Mouse (Mus musculus) heart, adult 18-20 months (tissue): ENCODE results near the gene Cybc1. TPM values are rescaled to one million over a fixed set of nuclear protein-coding genes. Genes with fewer than 3 reads are reported as not detected.

ENCODE experiments used
- DNase-seq, 2 experiments: peaks; one replicate each; pipeline ENCODE4 v3.0.0; 2021 to 2022; ENCODE audit warnings: mixed read lengths in 1 of 2
- total RNA-seq, 2 experiments: library from RNA; stranded (reverse); gene quantifications; 2 replicates each; pipeline ENCODE4 v1.2.3; 2021

Cybc1 gene
- total RNA-seq, 2 experiments from 2014 or later = 10.2 to 12.6 TPM

- DNase-seq = no peak
These were observed 12.3 kb downstream of the Cybc1 start for GRCm38 (mm10) chr11:121216831-121217230.

DNA sequence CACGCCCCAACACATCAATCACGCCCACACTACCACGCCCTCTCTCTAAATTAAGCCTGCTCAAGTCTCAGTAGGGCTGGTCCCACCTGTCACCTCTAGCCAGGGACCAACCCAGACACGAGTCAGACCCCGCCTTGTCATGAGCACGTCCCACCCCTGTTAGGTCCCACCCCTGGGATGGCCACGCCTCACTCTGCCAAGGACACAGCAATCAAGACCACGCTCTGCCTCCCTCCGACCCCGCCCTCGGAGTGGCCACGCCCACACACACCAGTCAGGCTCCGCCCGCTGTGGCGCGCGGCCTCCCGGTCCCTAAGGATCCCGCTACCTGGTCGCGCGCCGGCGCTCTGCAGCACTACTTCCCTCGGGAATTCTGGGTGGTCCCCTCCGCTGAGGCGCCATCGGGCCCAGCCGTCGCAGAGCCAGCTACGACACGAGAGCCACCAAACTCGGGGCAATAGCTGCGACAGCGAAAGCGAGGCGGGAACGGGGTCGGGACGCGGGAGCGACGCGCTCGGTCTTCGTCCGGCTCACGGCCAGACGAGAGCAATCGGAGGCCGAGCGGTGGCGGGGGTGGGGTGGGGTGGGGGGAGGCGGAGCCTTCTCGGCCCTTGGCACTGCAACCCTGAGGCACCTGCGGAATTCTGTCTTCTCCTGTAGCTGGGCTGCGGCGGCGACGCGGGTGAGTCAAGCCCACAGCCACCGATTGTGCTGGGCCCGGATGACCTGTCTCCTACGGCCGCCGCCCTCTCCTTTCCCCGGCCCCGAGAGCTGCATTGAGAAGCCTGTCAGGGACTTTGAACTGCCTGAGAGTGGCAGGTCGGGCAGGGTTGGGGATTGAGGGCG, 24.7 kb downstream of the Cybc1 start, which contains the start of the genes Hexdc and Ogfod3:
TSS of gene Hexdc (plus strand) at position 273 of the 846 bp plus-strand sequence.
TSS of gene Ogfod3 (minus strand) at position 551 of the 846 bp plus-strand sequence.
- DNase-seq = peak; percentile 95 to 96

DNA sequence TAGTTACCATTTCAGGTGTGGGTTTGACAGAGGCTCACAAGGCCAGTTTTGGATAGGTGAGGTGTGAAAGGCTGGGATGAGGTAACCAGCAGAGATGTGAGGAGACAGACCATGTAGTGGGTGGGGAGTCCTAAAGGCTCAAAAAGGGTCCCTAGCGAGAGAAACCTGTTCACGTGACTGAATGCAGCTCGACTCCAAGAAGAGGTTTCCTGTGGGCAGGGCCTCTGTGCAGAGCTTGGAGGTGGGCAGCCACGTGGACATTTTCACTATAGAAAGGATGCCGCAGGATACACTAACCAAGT, 25.3 kb downstream of the Cybc1 start:
- no peak for DNase-seq

DNA sequence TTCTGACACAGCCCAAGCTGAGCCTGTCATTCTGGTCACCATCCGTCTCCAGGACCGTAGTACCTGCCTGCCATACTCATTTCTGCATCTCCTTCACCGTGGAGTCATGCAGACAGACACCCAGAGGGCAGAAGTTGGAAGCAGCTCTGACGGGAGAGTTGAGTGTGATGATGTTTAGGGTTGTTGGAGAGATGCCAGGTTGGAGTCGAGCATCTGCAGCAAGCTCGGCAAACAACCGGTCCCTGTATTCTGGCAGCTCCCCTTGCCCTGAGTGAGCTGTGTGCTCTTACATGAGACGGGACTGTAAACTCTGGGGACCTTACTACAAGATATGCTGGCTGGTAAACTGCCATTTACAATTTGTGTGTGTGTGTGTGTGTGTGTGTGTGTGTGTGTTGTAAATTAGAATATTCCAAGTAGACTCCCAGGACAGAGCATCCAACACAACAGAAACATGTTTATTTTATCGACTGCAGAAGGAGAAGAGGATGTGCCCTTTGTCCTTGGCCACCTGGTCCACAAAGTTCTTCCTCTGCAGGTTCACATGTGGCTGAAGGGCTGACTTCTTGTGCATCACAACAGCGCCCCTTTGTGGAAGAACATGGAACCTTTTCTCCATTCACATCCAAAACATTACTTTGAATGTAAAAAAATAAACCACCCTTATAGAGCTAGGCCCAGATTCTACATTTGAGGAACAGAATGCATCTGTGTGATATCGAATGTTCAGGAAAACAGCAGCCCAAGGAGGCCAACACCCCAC, 27.5 kb downstream of the Cybc1 start:
- peak in 1 of 2 experiments; percentile 37 for DNase-seq

GRCm38 (mm10) chr11:121200781-121201180, 28.3 kb downstream of the Cybc1 start:
- no peak for DNase-seq

- DNase-seq = no peak
These were observed 29.3 kb downstream of the Cybc1 start for GRCm38 (mm10) chr11:121199851-121200250.

DNA sequence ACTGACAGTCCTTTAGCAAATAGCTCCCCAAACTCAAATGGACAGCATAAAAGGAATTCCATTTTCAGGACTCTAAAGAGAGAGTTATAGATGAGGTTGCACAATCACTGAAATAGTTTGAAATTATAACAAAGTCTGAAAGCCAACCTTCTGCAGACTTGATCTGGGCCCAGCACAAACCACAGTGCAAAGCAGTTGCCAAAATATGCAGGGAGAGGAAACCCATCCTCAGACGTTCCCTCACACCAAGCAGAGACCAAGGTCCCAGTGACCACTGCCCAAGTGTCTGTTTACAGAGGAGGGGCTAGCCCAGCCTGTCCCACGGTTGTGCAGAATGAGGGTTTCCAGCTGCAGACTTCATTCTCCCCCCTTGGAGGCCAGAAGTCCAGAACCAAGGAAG, 30.5 kb downstream of the Cybc1 start:
- DNase-seq = no peak

- DNase-seq = no peak
These were observed 35.7 kb downstream of the Cybc1 start for GRCm38 (mm10) chr11:121193415-121193814.

GRCm38 (mm10) chr11:121192742-121193141, 36.4 kb downstream of the Cybc1 start:
- no peak for DNase-seq

GRCm38 (mm10) chr11:121189681-121190080, 39.4 kb downstream of the Cybc1 start:
- DNase-seq = peak; percentile 57 to 75

- DNase-seq = peak; percentile 37 to 66
These were observed 52.5 kb downstream of the Cybc1 start for GRCm38 (mm10) chr11:121176285-121177270.

DNA sequence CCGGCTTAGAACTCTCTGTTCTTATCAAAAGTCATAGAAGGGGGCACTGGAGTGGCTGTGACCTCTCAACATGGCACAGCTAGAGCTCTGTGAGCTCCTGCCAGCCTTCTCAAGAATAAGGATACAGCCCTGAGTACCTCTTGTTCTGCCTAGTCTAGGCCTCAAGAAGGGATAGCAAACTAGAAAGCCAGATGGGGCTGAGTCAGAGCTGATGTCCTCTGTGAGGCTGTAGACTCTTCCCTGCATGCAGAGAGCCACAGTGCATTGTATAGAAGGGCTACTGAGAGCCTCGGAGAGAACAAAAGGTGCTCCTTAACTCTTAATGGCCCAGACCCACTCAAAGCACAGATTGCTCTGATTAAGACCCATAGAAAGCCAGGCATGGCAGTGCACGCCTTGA, 54.9 kb downstream of the Cybc1 start:
- DNase-seq = no peak

DNA sequence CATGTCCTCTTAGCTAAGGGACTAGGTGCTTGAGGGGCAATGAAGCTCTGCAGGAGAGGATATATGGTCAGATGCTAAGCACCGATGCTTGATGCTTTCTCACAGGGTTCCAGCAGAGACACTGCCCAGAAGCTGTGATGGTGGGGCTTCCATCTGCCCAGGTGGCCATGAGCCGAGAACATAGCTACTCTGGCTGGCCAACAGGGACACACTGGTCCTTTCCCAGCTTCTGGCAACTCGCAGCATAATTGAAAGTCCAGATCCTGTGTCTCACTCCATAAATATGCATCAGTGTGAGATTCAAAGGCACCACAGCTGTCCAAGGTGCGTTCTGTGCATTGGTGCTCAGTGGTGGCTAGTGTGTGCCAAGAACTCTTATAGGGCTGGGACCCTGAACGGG, 55.9 kb downstream of the Cybc1 start:
- DNase-seq = no peak

Other genes starting within 250 kb of the Cybc1 start
- 10 to 100 TPM; 49.2 to 55.1 TPM for gene Csnk1d, start 238.0 kb downstream of the Cybc1 start, total RNA-seq
- 1 to 10 TPM in 1 of 2 experiments, under 1 TPM in 1; 0.35 to 1.1 TPM for gene Cd7, start 189.9 kb downstream of the Cybc1 start, total RNA-seq
- gene Sectm1b, start 165.8 kb downstream of the Cybc1 start, total RNA-seq = not detected
- under 1 TPM in 1 of 2 experiments, not detected in 1; 0.26 TPM for gene Sectm1a, start 148.1 kb downstream of the Cybc1 start, total RNA-seq
- not detected for gene Tex19.2, start 110.6 kb downstream of the Cybc1 start, total RNA-seq
- gene Tex19.1, start 83.2 kb downstream of the Cybc1 start, total RNA-seq = not detected
- under 1 TPM in 1 of 2 experiments, not detected in 1; 0.30 TPM for gene Uts2r, start 69.1 kb downstream of the Cybc1 start, total RNA-seq
- 1 to 10 TPM; 7.4 to 8.8 TPM for gene Hexdc, start 24.9 kb downstream of the Cybc1 start, total RNA-seq
- 10 to 100 TPM; 17.0 to 17.9 TPM for gene Ogfod3, start 24.6 kb downstream of the Cybc1 start, total RNA-seq
- gene Narf, start 7.9 kb upstream of the Cybc1 start, total RNA-seq = 10 to 100 TPM; 71.4 to 83.6 TPM
- gene Foxk2, start 30.7 kb upstream of the Cybc1 start, total RNA-seq = 10 to 100 TPM; 17.7 to 18.5 TPM
- gene Wdr45b, start 125.1 kb upstream of the Cybc1 start, total RNA-seq = 10 to 100 TPM; 33.4 to 34.2 TPM
- 1 to 10 TPM; 2.0 to 2.1 TPM for gene Rab40b, start 158.9 kb upstream of the Cybc1 start, total RNA-seq
- 1 to 10 TPM; 6.0 to 6.9 TPM for gene Fn3krp, start 192.1 kb upstream of the Cybc1 start, total RNA-seq
- gene Fn3k, start 205.6 kb upstream of the Cybc1 start, total RNA-seq = 10 to 100 TPM; 27.8 to 33.3 TPM
- gene Tbcd, start 222.6 kb upstream of the Cybc1 start, total RNA-seq = 10 to 100 TPM; 12.0 to 12.7 TPM